Mouse (Mus musculus): Measurements from ENCODE around the gene Ggcx. TPM values are rescaled to one million over a fixed set of nuclear protein-coding genes. Genes with fewer than 3 reads are reported as not detected.

The Ggcx gene
- polyA plus RNA-seq, 1 experiment = 20.8 TPM

- TF ChIP-seq CTCF (IDR thresholded peaks at IDR 0.05; ENCODE audit: borderline replicate concordance, extremely low read depth, insufficient read depth, insufficient read length) (peak; percentile 77; the same call in 1 of the 2 replicates), POLR2A (IDR thresholded peaks at IDR 0.05; ENCODE audit: borderline replicate concordance, extremely low read depth, insufficient read depth, insufficient read length, poor library complexity, severe bottlenecking) (no peak)
- peak; percentile 86 for DNase-seq (ENCODE audit: low read depth)
These were observed 4.5 kb upstream of the Ggcx start for GRCm38 (mm10) chr6:72409567-72409966.

GRCm38 (mm10) chr6:72410003-72410402, 4.1 kb upstream of the Ggcx start:
- no peak for TF ChIP-seq POLR2A (IDR thresholded peaks at IDR 0.05; ENCODE audit: borderline replicate concordance, extremely low read depth, insufficient read depth, insufficient read length, poor library complexity, severe bottlenecking)
- TF ChIP-seq CTCF (IDR thresholded peaks at IDR 0.05; ENCODE audit: borderline replicate concordance, extremely low read depth, insufficient read depth, insufficient read length) = no peak
- no peak for DNase-seq (ENCODE audit: low read depth)

- DNase-seq (ENCODE audit: low read depth) = no peak
- TF ChIP-seq CTCF (IDR thresholded peaks at IDR 0.05; ENCODE audit: borderline replicate concordance, extremely low read depth, insufficient read depth, insufficient read length) (no peak), POLR2A (IDR thresholded peaks at IDR 0.05; ENCODE audit: borderline replicate concordance, extremely low read depth, insufficient read depth, insufficient read length, poor library complexity, severe bottlenecking) (no peak)
These were observed 3.6 kb upstream of the Ggcx start for GRCm38 (mm10) chr6:72410518-72410917.

- no peak for DNase-seq (ENCODE audit: low read depth)
- TF ChIP-seq POLR2A (IDR thresholded peaks at IDR 0.05; ENCODE audit: borderline replicate concordance, extremely low read depth, insufficient read depth, insufficient read length, poor library complexity, severe bottlenecking) = no peak
- no peak for TF ChIP-seq CTCF (IDR thresholded peaks at IDR 0.05; ENCODE audit: borderline replicate concordance, extremely low read depth, insufficient read depth, insufficient read length)
These were observed 1.1 kb downstream of the Ggcx start for GRCm38 (mm10) chr6:72415181-72415580.

- TF ChIP-seq CTCF (IDR thresholded peaks at IDR 0.05; ENCODE audit: borderline replicate concordance, extremely low read depth, insufficient read depth, insufficient read length) (no peak), POLR2A (IDR thresholded peaks at IDR 0.05; ENCODE audit: borderline replicate concordance, extremely low read depth, insufficient read depth, insufficient read length, poor library complexity, severe bottlenecking) (no peak)
- DNase-seq (ENCODE audit: low read depth) = no peak
These were observed 2.1 kb downstream of the Ggcx start for GRCm38 (mm10) chr6:72415964-72416772.

GRCm38 (mm10) chr6:72418279-72418678, 4.2 kb downstream of the Ggcx start:
- TF ChIP-seq CTCF (IDR thresholded peaks at IDR 0.05; ENCODE audit: borderline replicate concordance, extremely low read depth, insufficient read depth, insufficient read length) (no peak), POLR2A (IDR thresholded peaks at IDR 0.05; ENCODE audit: borderline replicate concordance, extremely low read depth, insufficient read depth, insufficient read length, poor library complexity, severe bottlenecking) (no peak)
- DNase-seq (ENCODE audit: low read depth) = no peak

GRCm38 (mm10) chr6:72419806-72420205, 5.7 kb downstream of the Ggcx start:
- TF ChIP-seq POLR2A (IDR thresholded peaks at IDR 0.05; ENCODE audit: borderline replicate concordance, extremely low read depth, insufficient read depth, insufficient read length, poor library complexity, severe bottlenecking) (no peak), CTCF (IDR thresholded peaks at IDR 0.05; ENCODE audit: borderline replicate concordance, extremely low read depth, insufficient read depth, insufficient read length) (no peak)
- no peak for DNase-seq (ENCODE audit: low read depth)

- no peak for DNase-seq (ENCODE audit: low read depth)
- TF ChIP-seq POLR2A (IDR thresholded peaks at IDR 0.05; ENCODE audit: borderline replicate concordance, extremely low read depth, insufficient read depth, insufficient read length, poor library complexity, severe bottlenecking) = no peak
- TF ChIP-seq CTCF (IDR thresholded peaks at IDR 0.05; ENCODE audit: borderline replicate concordance, extremely low read depth, insufficient read depth, insufficient read length) = no peak
These were observed 6.8 kb downstream of the Ggcx start for GRCm38 (mm10) chr6:72420901-72421300.

- TF ChIP-seq POLR2A (IDR thresholded peaks at IDR 0.05; ENCODE audit: borderline replicate concordance, extremely low read depth, insufficient read depth, insufficient read length, poor library complexity, severe bottlenecking) (no peak), CTCF (IDR thresholded peaks at IDR 0.05; ENCODE audit: borderline replicate concordance, extremely low read depth, insufficient read depth, insufficient read length) (no peak)
- no peak for DNase-seq (ENCODE audit: low read depth)
These were observed 11.5 kb downstream of the Ggcx start for GRCm38 (mm10) chr6:72425646-72426045.

GRCm38 (mm10) chr6:72428036-72428435, 13.9 kb downstream of the Ggcx start:
- peak; percentile 88 for DNase-seq (ENCODE audit: low read depth)

GRCm38 (mm10) chr6:72429061-72429842, 15.1 kb downstream of the Ggcx start:
- DNase-seq (ENCODE audit: low read depth) = no peak
- TF ChIP-seq CTCF (IDR thresholded peaks at IDR 0.05; ENCODE audit: borderline replicate concordance, extremely low read depth, insufficient read depth, insufficient read length) (no peak), POLR2A (IDR thresholded peaks at IDR 0.05; ENCODE audit: borderline replicate concordance, extremely low read depth, insufficient read depth, insufficient read length, poor library complexity, severe bottlenecking) (no peak)

More at GRCm38 (mm10) chr6:72428036-72428435, 13.9 kb downstream of the Ggcx start:
- TF ChIP-seq POLR2A (IDR thresholded peaks at IDR 0.05; ENCODE audit: borderline replicate concordance, extremely low read depth, insufficient read depth, insufficient read length, poor library complexity, severe bottlenecking) = no peak
- peak; percentile 82 for TF ChIP-seq CTCF (IDR thresholded peaks at IDR 0.05; ENCODE audit: borderline replicate concordance, extremely low read depth, insufficient read depth, insufficient read length)
